Mouse (Mus musculus): ENCODE results near the gene Arid5b.
A peak's percentile ranks its signal among the peaks of the same experiment; 100 is the strongest.

Gene Arid5b

GRCm38 (mm10) chr10:68156159-68156558, 122.4 kb downstream of the Arid5b start:
- Histone ChIP-seq H3K27me3 (ENCODE audit: insufficient read depth, low read length) (no peaks in the 10 kb centered on the region), H3K4me3 (replicated peaks; ENCODE audit: low read length) (no peak overlapping the region), H3K4me1 (replicated peaks; ENCODE audit: low read depth, low read length) (peaks cover 27% of the 10 kb centered on the region), H3K36me3 (ENCODE audit: insufficient read depth, low read length) (no peaks in the 10 kb centered on the region), H3K9me3 (ENCODE audit: low read length) (no peaks in the 10 kb centered on the region)
- TF ChIP-seq CTCF (conservative IDR thresholded peaks at IDR 0.05; ENCODE audit: low read length) (peak; percentile 48), POU5F1 (IDR thresholded peaks at IDR 0.05; ENCODE audit: borderline replicate concordance, low read length) (no peak), NANOG (IDR thresholded peaks at IDR 0.05; ENCODE audit: borderline replicate concordance, low read length) (no peak)

DNA sequence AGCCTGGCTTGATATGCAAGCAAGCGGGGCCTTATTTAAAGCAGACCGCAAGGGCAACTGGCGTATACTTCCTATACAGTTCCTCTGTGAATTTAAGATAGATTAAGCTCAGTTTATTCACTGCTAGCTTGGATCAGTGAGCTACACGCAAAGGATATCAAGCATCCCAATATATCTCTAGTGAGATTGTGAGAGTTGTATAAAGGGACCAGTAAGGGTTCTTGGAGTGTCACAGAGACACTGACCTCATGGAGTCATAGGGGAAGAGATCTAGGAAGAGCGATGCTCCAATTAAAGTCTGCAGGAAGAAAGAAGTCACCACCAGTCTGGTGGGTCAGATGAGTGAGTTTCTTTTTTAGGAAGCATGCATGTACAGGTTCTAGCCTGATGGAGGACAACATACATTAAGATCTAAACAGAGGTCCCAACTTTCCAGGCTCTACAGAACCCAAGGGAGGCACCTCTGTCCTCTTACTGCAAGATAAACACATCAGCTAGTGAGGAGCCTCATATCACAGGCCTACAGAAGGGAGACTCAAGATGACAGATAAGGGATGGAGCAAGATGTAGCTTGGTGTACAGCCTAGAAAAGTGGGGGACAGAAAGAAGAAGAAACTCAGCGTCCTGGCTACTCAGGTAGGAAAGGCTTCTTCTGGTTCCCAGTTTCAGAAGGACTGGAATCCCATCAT, 123.0 kb downstream of the Arid5b start:
- H3K9me3 ChIP-seq (ENCODE audit: low read length), result no peaks in the 10 kb centered on the region
- TF ChIP-seq CTCF (conservative IDR thresholded peaks at IDR 0.05; ENCODE audit: low read length) (no peak), POU5F1 (IDR thresholded peaks at IDR 0.05; ENCODE audit: borderline replicate concordance, low read length) (no peak), NANOG (IDR thresholded peaks at IDR 0.05; ENCODE audit: borderline replicate concordance, low read length) (no peak)
- H3K4me3 ChIP-seq (replicated peaks; ENCODE audit: low read length), result no peak overlapping the region
- H3K4me1 ChIP-seq (replicated peaks; ENCODE audit: low read depth, low read length), result peaks cover 27% of the 10 kb centered on the region
- no peaks in the 10 kb centered on the region for H3K36me3 ChIP-seq (ENCODE audit: insufficient read depth, low read length)
- no peaks in the 10 kb centered on the region for H3K27me3 ChIP-seq (ENCODE audit: insufficient read depth, low read length)

DNA sequence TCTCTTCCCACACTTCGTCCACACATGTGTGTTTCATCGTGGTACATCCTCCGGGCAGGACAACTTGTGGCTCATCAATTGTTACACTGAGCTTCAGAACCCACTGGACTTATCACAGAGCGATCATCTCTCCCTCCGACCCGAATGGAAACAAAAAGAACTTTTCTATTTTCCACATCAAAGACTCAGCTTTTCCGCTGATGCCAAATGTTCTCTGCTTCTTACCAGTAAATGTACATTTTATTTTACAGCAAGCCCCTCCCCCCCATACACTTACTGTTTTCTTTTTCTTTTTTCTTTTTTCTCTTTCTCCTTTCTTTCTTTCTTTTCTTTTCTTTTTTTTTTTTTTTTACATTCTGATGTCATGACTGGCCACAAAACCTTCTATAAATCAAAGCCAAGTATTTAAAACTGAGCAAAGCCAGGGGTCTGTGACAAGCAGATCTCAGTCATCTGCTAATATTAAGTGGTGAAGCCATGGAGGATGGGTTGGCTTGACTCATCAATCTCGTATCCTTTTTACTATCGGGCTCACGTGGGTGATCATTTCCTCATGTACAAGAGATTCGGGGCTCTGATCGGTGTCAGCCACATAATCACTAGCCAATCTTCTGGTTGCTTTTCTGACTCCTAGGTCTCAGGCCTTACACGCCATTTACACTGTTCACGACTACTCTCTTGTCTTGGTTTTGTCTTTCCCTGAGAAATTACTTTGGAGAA, 124.3 kb downstream of the Arid5b start:
- H3K27me3 ChIP-seq (ENCODE audit: insufficient read depth, low read length), result no peaks in the 10 kb centered on the region
- H3K36me3 ChIP-seq (ENCODE audit: insufficient read depth, low read length), result no peaks in the 10 kb centered on the region
- TF ChIP-seq NANOG (IDR thresholded peaks at IDR 0.05; ENCODE audit: borderline replicate concordance, low read length) (no peak), POU5F1 (IDR thresholded peaks at IDR 0.05; ENCODE audit: borderline replicate concordance, low read length) (no peak), CTCF (conservative IDR thresholded peaks at IDR 0.05; ENCODE audit: low read length) (no peak)
- no peaks in the 10 kb centered on the region for H3K9me3 ChIP-seq (ENCODE audit: low read length)
- H3K4me1 ChIP-seq (replicated peaks; ENCODE audit: low read depth, low read length), result peaks cover 27% of the 10 kb centered on the region
- no peak overlapping the region for H3K4me3 ChIP-seq (replicated peaks; ENCODE audit: low read length)

GRCm38 (mm10) chr10:68153344-68154045, 125.0 kb downstream of the Arid5b start:
- Histone ChIP-seq H3K4me3 (replicated peaks; ENCODE audit: low read length) (no peak overlapping the region), H3K4me1 (replicated peaks; ENCODE audit: low read depth, low read length) (peaks cover 33% of the 10 kb centered on the region), H3K9me3 (ENCODE audit: low read length) (no peaks in the 10 kb centered on the region), H3K27me3 (ENCODE audit: insufficient read depth, low read length) (no peaks in the 10 kb centered on the region), H3K36me3 (ENCODE audit: insufficient read depth, low read length) (no peaks in the 10 kb centered on the region)
- TF ChIP-seq POU5F1 (IDR thresholded peaks at IDR 0.05; ENCODE audit: borderline replicate concordance, low read length) (no peak), NANOG (IDR thresholded peaks at IDR 0.05; ENCODE audit: borderline replicate concordance, low read length) (no peak), CTCF (conservative IDR thresholded peaks at IDR 0.05; ENCODE audit: low read length) (no peak)

DNA sequence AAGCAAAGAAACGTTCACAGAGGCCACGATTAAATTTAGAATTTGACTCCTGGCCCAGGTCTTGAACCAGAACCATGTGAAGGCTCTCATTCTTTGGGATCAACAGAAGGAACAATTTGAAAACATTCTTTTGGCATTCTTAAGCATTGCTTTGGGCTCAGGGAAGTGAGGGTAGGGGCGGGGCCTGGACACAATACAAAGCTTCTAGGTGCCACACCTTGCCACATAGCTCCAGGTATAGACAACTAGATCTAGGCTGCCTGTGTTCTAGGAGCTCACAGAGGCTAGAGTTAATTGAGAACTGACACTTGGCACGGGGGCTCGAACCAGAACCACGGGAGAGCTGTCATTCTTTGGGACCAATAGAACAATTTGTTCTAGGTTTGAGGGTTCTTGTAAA, 130.0 kb downstream of the Arid5b start:
- Histone ChIP-seq H3K4me3 (replicated peaks; ENCODE audit: low read length) (no peak overlapping the region), H3K4me1 (replicated peaks; ENCODE audit: low read depth, low read length) (peaks cover 54% of the 10 kb centered on the region), H3K27me3 (ENCODE audit: insufficient read depth, low read length) (no peaks in the 10 kb centered on the region), H3K36me3 (ENCODE audit: insufficient read depth, low read length) (no peaks in the 10 kb centered on the region), H3K9me3 (ENCODE audit: low read length) (no peaks in the 10 kb centered on the region)
- no peak for TF ChIP-seq CTCF (conservative IDR thresholded peaks at IDR 0.05; ENCODE audit: low read length)
- TF ChIP-seq NANOG (IDR thresholded peaks at IDR 0.05; ENCODE audit: borderline replicate concordance, low read length), result no peak

- H3K4me1 ChIP-seq (replicated peaks; ENCODE audit: low read depth, low read length), result peaks cover 61% of the 10 kb centered on the region
- H3K4me3 ChIP-seq (replicated peaks; ENCODE audit: low read length), result no peak overlapping the region
- TF ChIP-seq POU5F1 (IDR thresholded peaks at IDR 0.05; ENCODE audit: borderline replicate concordance, low read length), result no peak
- TF ChIP-seq NANOG (IDR thresholded peaks at IDR 0.05; ENCODE audit: borderline replicate concordance, low read length), result no peak
- no peak for TF ChIP-seq CTCF (conservative IDR thresholded peaks at IDR 0.05; ENCODE audit: low read length)
- H3K9me3 ChIP-seq (ENCODE audit: low read length), result no peaks in the 10 kb centered on the region
- H3K36me3 ChIP-seq (ENCODE audit: insufficient read depth, low read length), result no peaks in the 10 kb centered on the region
- no peaks in the 10 kb centered on the region for H3K27me3 ChIP-seq (ENCODE audit: insufficient read depth, low read length)
These were observed 130.8 kb downstream of the Arid5b start for GRCm38 (mm10) chr10:68147730-68148129.

GRCm38 (mm10) chr10:68146842-68147241, 131.7 kb downstream of the Arid5b start:
- TF ChIP-seq POU5F1 (IDR thresholded peaks at IDR 0.05; ENCODE audit: borderline replicate concordance, low read length) (no peak), NANOG (IDR thresholded peaks at IDR 0.05; ENCODE audit: borderline replicate concordance, low read length) (no peak), CTCF (conservative IDR thresholded peaks at IDR 0.05; ENCODE audit: low read length) (peak; percentile 92)
- Histone ChIP-seq H3K9me3 (ENCODE audit: low read length) (no peaks in the 10 kb centered on the region), H3K4me1 (replicated peaks; ENCODE audit: low read depth, low read length) (peaks cover 70% of the 10 kb centered on the region), H3K36me3 (ENCODE audit: insufficient read depth, low read length) (no peaks in the 10 kb centered on the region), H3K27me3 (ENCODE audit: insufficient read depth, low read length) (no peaks in the 10 kb centered on the region), H3K4me3 (replicated peaks; ENCODE audit: low read length) (no peak overlapping the region)

DNA sequence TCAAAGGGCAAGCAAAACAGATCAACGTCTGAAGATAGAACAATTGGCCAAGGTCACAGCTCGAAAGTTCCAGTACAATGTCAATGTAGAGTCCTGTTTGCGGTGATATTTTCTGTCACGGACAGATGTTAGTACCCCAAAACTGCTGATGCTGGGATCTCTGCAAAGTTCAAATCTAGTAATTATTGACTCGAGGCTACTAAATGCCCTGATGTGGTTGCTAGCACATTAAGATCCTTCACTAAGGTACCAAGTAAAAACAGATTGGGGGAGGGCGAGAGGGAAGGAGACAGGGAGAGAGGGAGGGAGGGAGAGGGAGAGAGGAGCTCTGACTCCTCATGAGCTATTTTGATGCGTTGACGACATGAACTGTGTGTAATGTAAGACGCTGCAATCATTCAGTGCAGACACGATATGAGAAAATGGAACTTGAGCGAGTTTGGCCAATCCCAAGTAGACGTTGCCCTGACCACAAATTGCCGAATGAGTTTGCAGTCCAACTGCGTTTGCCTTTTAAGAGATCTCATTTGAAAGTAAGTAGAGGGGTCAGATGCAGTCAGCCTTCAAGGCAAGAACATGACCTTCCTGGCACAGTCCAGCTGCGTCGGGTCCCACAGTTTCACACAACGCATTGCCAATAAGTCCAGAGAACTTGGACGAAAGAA, 133.1 kb downstream of the Arid5b start:
- H3K4me1 ChIP-seq (replicated peaks; ENCODE audit: low read depth, low read length), result peaks cover 84% of the 10 kb centered on the region
- peak overlapping the region; percentile 39; the same call in 1 of the 2 replicates for H3K4me3 ChIP-seq (replicated peaks; ENCODE audit: low read length)
- TF ChIP-seq CTCF (conservative IDR thresholded peaks at IDR 0.05; ENCODE audit: low read length) (no peak), NANOG (IDR thresholded peaks at IDR 0.05; ENCODE audit: borderline replicate concordance, low read length) (no peak), POU5F1 (IDR thresholded peaks at IDR 0.05; ENCODE audit: borderline replicate concordance, low read length) (no peak)
- no peaks in the 10 kb centered on the region for H3K27me3 ChIP-seq (ENCODE audit: insufficient read depth, low read length)
- H3K36me3 ChIP-seq (ENCODE audit: insufficient read depth, low read length), result no peaks in the 10 kb centered on the region
- no peaks in the 10 kb centered on the region for H3K9me3 ChIP-seq (ENCODE audit: low read length)

Data from E14TG2a.4 (cell line).